Mouse (Mus musculus) E14TG2a.4 (cell line): ENCODE measurements at regions not wholly inside any gene's neighbourhood (a gene's known extent, or its start where the extent isn't known, plus 50 kb on each side); places are given as distances from the start of the nearest gene placed in this dataset.

ENCODE experiments used
- CTCF ChIP-seq: conservative IDR thresholded peaks from 2 replicates; pipeline ENCODE4 v1.5.1; 2014; ENCODE audit warnings: low read length
- NANOG ChIP-seq: IDR thresholded peaks from 2 replicates; pipeline ENCODE4 v1.6.1; 2014; ENCODE audit warnings: borderline replicate concordance, low read length, mixed read lengths
- POU5F1 ChIP-seq: IDR thresholded peaks from 2 replicates; pipeline ENCODE4 v1.6.1; 2014; ENCODE audit warnings: low read length, borderline replicate concordance

DNA sequence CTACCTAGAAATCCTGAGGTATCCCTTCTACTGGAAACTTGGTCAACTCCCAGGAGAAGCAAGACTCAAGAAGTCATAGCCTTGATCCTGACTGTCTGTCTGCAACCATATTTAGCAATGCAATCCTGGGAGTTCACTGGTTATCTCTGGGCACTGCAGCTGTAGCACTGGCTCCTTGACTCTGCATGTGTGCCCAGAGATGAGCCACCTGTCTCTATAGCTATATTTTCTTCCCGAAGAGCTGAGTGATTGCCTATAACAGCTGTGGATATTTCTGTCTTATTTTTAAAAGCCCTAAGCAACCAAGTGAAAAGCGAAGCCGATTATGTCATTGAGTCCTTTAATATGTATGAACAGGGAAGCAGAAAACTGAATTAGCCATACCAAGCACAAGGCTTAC is 50.3 kb upstream of the Adam23 start:
- TF ChIP-seq CTCF (no peak), NANOG (no peak), POU5F1 (no peak)
